Mouse (Mus musculus) liver, adult 2 months (tissue): ENCODE measurements around the gene 1700011L22Rik.

Experiments
- CTCF ChIP-seq: fragments of 200-500 bp; IDR thresholded peaks from 2 replicates; pipeline ENCODE4 v1.5.1; 2011; ENCODE audit warnings: low read depth, low read length, control low read depth
- POLR2A ChIP-seq: fragments of 200-500 bp; IDR thresholded peaks from 2 replicates; pipeline ENCODE4 v1.6.1; 2011; ENCODE audit warnings: low read length, control low read depth; ENCODE audit not compliant: insufficient read depth; ENCODE audit errors: extremely low read depth

- TF ChIP-seq CTCF = no peak
- TF ChIP-seq POLR2A = no peak
Observed at GRCm38 (mm10) chr8:79261920-79262319, 13.6 kb upstream of the 1700011L22Rik start.
